Mouse (Mus musculus): ENCODE results near the gene Tmtc4.

The Tmtc4 gene

DNA sequence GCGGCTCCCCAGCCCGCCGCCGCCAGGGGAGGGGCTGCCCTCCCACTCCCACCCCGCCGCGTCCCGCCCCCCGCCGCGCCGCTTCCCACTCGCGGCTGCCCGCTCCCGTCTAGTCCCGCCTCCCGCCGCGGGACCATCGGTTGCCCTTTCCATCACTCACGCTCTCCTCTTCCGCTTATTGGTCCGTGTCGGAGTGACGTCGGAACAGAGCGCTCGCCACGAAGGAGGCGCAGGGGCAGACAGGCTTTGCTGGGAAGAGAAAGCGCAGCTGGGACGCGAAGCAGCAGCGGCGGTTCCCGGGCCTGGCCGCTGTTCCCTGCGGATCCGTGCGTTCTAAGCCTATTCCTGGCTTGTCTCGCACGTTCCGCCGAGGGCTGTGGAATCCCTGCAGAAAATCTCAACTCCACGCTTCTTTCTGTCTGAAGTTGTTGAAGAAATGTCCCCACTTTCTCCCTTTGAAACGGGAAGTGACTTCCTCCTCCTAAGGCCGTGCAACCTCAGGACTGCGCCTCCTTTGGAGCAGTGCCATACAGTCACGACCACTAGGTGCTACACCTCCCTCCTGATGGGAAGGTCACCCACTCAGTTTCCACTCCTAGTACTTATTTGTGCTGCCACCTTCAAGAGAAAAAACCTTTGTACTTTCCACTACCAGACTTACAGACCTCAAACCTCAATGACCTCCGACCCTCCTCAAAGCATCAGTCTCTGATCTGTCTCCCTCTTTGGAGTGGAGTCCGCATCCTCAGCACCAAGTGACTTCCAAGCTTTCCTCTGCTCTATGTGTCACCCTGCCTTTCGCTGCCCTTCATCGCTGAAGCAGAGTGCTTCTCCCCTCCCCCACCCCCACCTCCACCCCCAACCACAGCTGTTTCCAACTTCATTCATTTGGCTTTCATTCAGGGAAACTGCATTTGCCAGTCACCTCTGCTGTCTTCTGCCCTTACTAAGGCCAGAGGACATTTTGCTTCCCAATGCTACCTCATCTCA lies at the start of gene Tmtc4:
Tmtc4 (minus strand) TSS at position 810 of the 990 bp plus-strand sequence.
- DNase-seq (ENCODE audit: inconsistent age in 2 of 2, low spot score in 1 of 2), result peak; percentile 96 to 98

DNA sequence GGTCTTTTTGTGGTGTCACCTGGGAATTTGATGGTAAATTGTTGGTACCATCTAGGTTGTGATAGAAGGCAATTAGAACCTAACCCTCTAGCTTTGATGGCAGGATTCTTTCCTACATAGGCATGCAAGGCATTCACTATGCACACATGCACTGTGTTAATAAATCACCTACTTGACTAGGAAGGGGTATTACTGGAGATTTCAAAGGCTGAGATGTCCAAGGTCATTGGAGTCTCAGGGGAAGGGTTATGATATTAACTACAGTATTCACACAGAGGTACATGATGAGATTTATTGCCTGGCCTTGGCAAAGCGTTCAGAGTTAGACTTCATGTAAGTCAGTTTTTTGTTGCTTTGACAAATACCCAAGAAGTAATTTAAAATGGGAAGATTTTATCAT lies 48.6 kb upstream of the Tmtc4 start:
- DNase-seq (ENCODE audit: inconsistent age in 2 of 2, low spot score in 1 of 2), result peak in 1 of 2 experiments; percentile 25

DNA sequence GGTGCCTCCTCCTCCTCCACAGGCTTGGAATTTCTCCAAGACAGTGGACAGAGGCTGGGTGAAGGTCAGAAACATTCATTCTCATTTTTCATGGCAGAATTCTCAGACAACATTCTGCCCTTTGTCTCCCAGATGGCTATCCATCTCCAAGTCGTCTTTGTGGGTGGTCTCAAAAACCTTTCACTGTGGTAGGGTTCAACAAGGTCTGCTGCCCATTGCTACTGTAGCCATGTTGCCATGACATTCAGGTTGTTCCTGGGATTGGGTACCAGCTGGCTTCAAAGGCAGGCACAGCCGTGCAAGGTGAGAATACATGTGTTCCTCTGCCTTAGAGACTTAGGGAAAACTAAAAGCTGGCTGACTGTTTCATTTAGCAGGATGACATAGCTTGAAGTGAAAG lies 44.0 kb upstream of the Tmtc4 start:
- DNase-seq (ENCODE audit: inconsistent age in 2 of 2, low spot score in 1 of 2), result peak; percentile 12 to 59

DNA sequence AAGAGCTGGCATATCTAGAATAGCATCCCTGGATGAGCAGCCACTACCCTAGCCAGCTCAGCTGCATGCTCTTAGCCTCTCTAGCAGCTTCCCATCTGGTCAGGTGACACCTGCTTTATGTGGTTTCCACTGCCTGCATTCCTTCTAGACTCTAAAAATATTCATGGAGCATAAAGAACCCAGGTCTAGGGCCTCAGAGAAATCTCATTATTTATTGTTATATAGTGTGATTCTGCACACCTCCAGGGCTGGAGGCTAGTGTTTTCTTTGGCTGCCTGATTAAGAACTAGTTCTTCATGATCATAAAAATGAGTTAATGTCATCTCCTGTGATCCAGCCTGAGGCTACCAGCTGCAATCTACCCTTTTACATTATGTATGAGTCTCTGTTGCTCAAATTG lies 39.1 kb upstream of the Tmtc4 start:
- no peak for DNase-seq (ENCODE audit: inconsistent age in 2 of 2, low spot score in 1 of 2)

DNA sequence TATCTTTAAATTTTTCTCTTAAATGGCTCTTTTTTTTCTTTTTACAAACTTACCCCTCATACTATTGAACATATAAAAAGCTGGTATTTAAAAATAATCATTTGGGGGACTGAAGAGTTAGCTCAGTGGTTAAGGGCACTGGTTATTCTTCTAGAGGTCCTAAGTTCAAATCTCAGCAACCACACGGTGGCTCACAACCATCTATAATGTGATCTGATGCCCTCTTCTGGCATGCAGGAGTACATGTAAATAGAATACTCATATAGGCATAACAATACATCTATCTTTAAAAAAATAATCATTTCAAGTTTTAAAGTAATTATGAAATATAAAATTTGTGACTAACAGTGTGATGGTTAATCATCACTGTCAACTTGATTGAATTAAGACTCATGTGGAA lies 32.5 kb upstream of the Tmtc4 start:
- DNase-seq (ENCODE audit: inconsistent age in 2 of 2, low spot score in 1 of 2), result no peak

DNA sequence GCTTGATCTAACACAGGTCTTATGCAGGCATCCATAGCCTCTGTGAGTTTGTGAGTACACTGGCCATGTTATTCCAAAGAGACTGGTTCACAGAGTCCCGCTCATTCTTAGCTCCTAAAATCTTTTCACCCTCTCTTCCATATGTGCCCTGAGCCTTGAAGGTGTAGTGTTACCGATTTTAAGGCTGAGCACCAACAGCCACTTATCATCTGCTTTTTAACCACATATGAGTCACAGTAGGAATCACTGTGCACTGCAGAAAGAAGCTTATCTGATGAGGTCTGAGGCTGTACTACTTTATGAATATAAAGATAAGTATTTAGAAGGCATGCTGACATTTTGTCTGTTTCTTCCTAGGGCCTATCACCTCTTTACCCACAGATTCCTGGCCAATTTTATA lies 31.9 kb upstream of the Tmtc4 start:
- no peak for DNase-seq (ENCODE audit: inconsistent age in 2 of 2, low spot score in 1 of 2)

DNA sequence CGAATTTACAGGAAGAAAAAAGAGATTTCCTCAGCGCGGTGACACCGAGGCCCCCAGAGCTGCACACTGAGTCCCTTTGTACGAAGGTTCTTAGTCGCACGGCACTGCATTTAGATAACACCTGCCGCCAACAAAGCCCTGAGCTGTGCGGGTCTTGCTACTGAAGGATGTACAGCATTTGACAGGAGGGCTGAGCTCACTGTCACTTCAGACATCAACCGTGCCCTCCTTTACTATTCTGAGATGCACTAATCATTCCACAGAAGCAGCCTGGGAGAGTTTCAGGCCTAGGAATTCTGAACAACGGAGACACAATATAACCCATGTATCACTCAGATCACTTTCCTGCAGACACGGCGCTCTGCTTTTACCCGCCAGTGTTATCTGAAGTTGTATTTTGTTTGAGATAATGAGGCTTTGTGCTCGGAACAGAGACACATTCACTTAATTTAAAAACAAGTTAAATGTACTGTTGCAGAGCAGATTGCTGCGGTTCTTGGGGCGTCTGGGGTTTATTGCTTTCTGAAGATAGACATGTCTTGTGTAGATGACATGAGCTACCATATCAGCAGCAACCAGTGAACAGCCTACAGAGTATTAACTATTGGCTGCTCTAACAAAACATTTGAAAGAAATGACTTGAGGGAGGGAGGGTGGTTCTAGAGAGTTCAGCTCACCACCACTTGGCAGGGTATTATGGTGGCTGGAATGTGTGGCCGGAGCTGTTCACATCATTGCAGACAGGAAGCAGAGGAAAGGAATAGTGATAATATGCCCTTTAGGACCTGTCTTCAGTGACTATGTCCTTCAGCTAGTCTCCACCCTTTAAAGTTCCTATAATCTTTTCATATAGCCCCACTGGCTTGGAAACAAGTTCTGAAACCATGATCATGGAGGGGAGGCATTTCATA lies 25.5 kb upstream of the Tmtc4 start:
- DNase-seq (ENCODE audit: inconsistent age in 2 of 2, low spot score in 1 of 2), result no peak

DNA sequence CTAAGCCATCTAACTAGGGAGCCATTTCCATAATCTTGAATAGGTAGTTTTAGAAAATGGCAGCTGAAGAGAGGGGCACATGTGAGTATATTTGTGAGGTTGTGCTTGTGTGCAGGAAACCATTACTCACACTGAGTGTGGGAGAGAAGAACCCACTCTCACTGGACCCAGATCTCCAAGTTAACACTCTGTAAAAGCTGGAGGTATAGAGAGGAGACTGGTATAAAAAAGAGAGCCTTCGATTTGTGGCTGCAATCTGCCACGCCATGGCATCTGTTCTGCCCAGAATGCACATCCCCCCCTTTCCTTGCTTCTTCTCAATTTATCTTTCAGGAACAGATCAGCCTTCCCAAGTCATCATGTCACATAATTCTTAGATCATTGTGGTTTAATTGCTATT lies 24.8 kb upstream of the Tmtc4 start:
- no peak for DNase-seq (ENCODE audit: inconsistent age in 2 of 2, low spot score in 1 of 2)

DNA sequence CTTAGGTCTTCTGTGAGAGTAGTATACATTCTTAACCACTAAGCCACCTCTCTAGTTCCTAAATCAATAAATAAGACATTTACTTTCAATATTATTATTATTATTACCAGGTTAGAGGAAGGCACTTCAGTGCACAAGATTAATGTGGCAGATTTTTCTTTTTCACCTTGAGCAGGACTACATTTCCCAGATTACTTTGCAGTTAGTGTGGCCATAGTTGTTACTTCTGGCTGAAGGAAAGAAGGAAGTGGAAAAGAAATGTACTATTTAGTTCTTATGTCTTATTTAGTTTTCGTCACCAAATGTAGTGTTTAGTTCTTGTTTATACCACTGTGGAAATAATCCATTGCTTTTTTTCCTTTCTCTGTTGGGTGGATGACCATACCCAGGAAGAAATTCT lies 19.9 kb upstream of the Tmtc4 start:
- DNase-seq (ENCODE audit: inconsistent age in 2 of 2, low spot score in 1 of 2), result no peak

DNA sequence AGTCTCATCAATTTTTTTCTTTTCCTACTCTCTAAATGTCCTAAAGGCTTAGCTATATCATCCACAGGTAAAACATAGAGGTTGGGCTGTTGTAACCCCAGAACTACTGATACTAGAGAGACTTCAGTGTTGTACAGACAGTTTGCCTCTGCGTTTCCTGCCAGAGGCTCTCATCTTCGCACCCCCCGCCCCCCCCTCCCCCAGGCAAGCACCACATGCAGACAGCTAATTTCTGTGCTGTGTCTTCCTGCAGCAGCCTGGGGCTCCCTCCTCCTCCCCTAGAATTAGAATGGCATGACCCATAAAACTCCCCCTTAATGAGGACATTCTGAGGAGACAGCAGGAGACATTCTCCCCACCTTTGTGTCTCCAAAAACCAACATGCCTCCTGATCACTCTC lies 17.6 kb upstream of the Tmtc4 start:
- DNase-seq (ENCODE audit: inconsistent age in 2 of 2, low spot score in 1 of 2), result no peak

DNA sequence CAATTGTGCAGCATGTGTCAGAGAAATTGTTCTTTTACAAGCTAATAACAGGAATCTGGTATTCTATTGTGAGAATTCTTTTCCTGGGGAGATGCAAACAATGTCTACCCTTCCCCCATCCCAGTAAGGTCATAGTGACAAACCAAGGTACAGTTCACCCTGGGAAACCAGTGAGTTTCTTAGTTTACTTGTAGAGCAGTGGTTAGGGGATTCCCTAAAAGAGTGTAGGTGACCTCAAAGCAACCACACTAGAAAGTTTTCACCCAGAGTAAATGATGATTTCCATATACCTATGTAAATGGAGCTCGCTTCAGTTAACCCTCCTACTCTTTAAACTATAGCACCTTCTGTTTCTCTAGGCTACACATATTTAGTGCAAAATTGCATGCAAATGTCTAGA lies 13.6 kb upstream of the Tmtc4 start:
- DNase-seq (ENCODE audit: inconsistent age in 2 of 2, low spot score in 1 of 2), result no peak

DNA sequence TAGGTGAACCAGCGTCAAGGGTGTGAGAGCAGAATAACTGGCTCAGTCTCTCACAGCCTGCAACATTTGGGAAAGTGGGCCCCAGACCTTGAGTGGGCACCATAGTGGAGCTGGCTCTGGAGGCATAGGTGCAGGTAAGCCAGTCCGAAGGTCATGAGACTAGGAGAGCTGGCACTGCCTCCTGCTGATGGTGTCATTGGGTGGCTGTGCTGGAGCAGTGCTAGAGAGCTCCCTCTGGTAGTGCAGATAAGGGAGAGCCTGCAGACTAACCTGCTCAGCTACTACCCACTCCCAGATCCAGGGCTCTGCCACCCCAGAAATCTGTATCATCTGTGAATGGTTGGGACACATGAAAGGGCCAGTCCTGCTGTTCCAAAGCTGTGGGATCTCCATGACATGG lies 10.1 kb upstream of the Tmtc4 start:
- no peak for DNase-seq (ENCODE audit: inconsistent age in 2 of 2, low spot score in 1 of 2)

DNA sequence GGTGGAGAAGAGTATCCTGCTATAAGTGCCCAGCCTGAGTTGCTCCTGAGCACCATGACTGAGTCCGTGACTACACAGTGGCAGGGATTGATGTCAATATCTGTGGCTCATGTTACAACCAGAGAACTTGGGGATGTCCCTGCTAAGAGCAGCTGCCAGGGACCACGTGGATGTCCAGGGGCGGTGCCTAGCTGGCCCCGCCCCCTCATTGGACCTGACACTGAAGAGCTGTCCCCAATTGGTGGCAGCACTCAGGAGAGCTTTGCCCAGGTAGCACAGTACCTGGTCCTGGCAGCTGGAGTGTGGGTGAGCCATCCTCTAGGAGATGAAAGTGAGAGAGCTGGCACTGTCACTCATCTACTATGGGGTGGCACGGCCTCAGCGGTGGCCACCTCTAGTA lies 9.1 kb upstream of the Tmtc4 start:
- no peak for DNase-seq (ENCODE audit: inconsistent age in 2 of 2, low spot score in 1 of 2)

DNA sequence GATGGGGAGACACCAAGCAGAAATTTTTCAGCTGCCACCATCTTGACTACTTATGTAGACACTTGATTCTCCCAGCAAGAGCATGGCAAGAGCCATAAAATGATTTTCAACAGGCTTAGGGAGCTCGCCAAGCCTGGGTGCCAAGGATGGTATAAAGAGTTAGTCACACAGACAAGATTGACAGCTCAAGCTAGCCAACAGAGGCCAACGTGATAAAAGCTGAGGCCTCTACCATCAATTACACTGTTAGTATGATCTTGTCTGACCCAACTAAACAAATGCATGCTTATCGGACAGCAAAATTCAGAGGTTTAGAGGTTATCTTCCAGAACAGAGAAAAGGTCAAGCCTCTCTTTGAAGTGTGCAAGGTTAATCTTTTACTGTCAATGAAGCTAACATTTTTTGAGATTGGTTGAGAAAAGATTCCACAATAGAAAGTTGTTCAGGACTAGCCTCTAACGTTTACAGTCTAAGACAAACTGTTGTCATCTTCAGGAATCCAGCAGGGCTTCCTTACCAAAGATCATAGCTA lies 6.8 kb upstream of the Tmtc4 start:
- peak; percentile 15 to 73 for DNase-seq (ENCODE audit: inconsistent age in 2 of 2, low spot score in 1 of 2)

DNA sequence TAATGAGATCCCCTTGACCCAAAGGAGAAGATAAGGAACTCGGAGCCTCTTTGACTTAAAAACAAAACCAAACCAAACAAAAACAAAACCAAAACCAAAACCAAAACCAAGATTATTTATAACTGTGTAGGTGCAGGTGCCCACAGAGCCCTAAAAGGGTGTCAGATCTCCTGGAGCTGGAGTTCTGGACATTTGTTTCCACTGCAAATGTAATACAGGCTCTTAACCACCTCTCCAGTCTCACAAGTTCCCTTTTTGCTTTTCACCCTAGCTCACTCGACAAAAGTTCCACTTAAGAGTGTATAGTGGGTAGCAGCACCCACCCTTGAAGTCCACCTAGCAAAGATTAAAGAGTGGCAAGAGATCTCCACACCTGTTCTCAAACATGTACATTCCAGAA lies 2.6 kb upstream of the Tmtc4 start:
- no peak for DNase-seq (ENCODE audit: inconsistent age in 2 of 2, low spot score in 1 of 2)

DNA sequence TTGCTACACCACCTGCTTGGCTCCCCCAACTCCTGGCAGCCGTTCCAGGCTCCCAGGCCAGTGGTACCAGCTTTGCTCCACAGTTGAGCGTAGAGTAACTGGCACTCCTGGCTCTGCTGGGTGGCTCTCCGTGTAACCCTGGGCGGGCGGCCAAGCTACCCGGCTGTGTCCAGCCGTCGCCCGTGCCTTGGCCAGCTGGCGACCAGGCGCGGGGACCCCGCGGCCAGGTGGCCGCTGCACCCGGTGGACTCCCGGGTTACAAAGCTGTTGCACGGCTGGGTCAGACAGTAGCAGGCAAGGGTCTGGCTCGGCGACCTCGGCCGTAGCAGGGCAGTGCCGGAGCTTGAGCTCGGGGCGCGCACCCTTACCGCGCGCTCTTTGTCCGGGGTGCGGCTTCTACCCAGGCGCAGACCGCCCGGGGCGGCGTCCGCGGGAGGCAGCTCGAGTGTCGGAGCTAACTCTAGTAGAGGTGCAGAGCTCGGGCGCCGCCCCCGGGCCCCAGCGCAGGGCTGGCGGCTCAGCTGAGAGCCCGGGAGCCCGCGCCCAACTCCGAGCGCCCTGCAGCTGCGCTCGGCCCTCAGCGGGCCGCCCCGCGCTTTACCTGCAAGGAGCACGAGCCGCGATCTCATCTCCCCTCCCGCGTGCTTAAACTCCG lies 1.1 kb downstream of the Tmtc4 start:
- peak; percentile 79 to 92 for DNase-seq (ENCODE audit: inconsistent age in 2 of 2, low spot score in 1 of 2)

DNA sequence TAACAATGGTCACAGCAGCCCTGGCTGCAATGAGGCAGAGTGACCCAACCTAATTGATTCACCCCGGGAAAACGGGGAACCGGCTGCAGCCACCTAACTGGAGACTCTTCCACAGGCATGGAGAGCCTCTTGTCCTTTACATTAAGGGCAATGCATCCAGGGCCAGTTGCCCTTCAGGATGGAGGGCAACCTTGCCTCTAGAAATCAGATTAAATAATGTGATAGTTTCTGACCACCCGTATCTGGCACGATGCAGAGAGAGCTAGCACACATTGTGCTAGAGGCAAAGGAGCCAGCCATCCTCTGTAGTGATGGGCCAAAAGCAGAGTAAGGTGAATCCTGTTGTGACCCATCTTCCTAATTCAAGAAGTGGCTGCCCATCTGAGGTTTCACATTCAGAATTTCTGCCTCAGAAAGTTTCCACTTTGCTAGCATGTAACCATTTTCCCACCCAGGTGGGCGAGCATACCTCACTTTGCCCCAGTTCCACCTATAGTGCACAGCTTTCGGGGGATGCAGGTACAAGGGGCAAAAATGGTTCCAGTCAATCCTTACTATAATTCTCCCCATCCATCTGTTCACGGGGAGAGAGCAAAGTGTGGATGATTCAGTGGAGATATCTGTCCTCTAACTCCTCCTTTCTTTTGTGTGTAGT lies 1.9 kb downstream of the Tmtc4 start:
- DNase-seq (ENCODE audit: inconsistent age in 2 of 2, low spot score in 1 of 2), result peak in 1 of 2 experiments; percentile 6

DNA sequence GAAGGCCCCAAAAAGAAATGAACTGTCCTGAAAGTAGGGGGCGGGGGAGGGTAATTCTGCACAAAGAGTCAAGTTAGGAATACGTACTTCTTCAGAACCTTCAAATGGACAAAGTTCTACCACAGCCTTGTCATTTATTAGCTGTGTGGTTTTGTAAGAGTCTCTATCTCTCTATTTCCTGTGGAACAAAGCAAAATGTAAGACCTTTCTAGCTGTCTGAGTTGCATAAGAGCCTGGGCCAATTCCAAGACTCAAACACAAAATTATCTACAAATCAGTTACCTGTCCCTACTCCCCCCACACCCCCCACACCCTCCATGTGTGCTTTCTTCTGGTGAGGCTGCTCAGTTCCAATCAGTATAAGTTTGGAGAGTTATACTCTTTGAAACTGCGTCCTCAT lies 5.0 kb downstream of the Tmtc4 start:
- DNase-seq (ENCODE audit: inconsistent age in 2 of 2, low spot score in 1 of 2), result no peak

DNA sequence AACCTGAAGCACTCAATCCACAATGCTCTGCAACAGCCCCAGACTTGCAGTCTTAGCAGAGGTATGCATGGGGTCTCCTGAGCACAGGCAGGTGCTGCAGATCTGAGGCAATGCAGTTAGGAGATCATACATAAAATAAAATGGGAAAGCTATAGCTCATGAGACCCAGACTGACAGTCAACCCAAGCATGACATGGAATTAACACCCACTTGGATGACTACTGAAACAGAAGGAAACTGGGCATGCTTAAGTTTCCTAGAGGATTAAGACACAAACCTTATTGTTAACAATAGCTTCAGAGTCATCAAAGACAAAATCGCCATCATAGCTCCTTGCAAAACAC lies 6.1 kb downstream of the Tmtc4 start:
- no peak for DNase-seq (ENCODE audit: inconsistent age in 2 of 2, low spot score in 1 of 2)

DNA sequence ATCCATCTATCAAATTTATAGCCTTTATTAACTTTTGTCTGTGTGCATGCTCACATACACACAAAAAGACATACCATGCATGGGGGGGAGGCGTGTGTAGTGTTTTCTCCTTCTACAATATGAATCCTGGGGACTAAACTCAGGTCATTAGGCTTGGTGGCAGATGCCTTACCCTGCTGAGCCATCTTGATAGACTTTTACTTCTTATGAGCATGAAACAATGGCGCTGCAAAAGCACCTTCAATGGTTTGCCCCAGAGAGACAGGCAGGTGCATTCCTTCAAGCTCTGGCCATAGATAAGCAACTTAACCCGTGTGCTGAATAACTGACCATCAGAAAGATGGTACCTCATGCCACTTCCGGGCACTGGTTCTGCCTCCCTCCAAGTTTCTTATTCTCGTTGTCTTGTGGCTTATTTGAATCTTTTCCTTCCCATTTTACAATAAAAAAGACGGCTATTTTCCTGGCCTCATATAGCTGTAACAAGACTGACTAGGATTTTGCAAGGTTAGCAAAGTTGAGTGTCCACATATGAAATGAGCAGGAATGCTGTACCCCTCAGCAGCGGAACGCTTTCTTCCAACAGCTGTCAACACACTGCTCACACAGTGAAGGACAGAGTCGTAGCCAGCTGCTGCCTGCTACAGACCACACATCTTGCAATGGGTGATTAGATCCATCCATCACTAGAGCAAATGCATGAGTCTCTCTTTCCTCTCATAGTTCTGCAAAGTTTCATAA lies 6.6 kb downstream of the Tmtc4 start:
- DNase-seq (ENCODE audit: inconsistent age in 2 of 2, low spot score in 1 of 2), result no peak

Measured in adrenal gland, adult (tissue).